8 mouse cellular contexts compared by ENCODE assay signal in the genomic region with DNA sequence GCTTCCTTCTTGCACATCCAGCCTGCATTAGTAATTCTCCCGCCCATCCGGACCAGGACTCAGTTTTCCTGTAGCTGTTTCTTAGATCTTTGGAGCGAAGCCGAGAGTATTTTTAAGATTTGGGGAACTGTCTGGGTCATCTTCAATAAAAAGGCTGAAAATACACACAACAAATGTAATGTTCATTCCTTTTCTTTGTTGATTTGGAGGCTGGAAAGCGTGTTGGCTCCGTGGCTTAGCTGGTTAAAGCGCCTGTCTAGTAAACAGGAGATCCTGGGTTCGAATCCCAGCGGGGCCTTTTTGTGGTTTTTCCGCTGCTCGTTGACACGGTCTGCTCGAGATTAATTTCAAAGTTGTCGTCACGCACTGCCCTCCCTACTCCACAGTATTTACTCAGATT. TPM values are rescaled to one million over a fixed set of nuclear protein-coding genes. Genes with fewer than 3 reads are reported as not detected.
A peak's percentile ranks its signal among the peaks of the same experiment; 100 is the strongest.
DNase-seq lines count a peak whose midpoint lies in the region; ATAC-seq and TF ChIP-seq lines count a peak whose summit lies in the region.

No protein-coding gene starts in this region.

- peak overlapping the region; percentile 61 for H3K4me3 ChIP-seq in embryonic facial prominence, embryonic 14.5 days (ENCODE audit: low read depth, low read length)
- peak overlapping the region; percentile 49 for H3K4me3 ChIP-seq in kidney, embryonic 14.5 days (ENCODE audit: low read length)
- H3K4me3 ChIP-seq in limb, embryonic 14.5 days (replicated peaks; ENCODE audit: low read length) = peak overlapping the region; percentile 48
- H3K4me3 ChIP-seq in midbrain, embryonic 14.5 days (replicated peaks; ENCODE audit: low read depth, low read length) = peak overlapping the region; percentile 53

- H3K36me3 ChIP-seq in embryonic facial prominence, embryonic 14.5 days (ENCODE audit: control insufficient read depth, insufficient read depth, low read length) = no peaks in the 10 kb centered on the region
- no peaks in the 10 kb centered on the region for H3K36me3 ChIP-seq in kidney, embryonic 14.5 days (ENCODE audit: control insufficient read depth, insufficient read depth, low read length)
- no peaks in the 10 kb centered on the region for H3K36me3 ChIP-seq in limb, embryonic 14.5 days (ENCODE audit: control insufficient read depth, insufficient read depth, low read length)
- H3K36me3 ChIP-seq in midbrain, embryonic 14.5 days (ENCODE audit: control insufficient read depth, insufficient read depth, low read length) = no peaks in the 10 kb centered on the region

- DNase-seq in 3134 (ENCODE audit: extremely low read depth, insufficient read length, low spot score) = peak; percentile 62
- peak; percentile 89 for DNase-seq in adrenal gland, postnatal 25 days
- DNase-seq in embryonic facial prominence, embryonic 14.5 days (ENCODE audit: low spot score) = peak; percentile 94
- DNase-seq in heart, adult 8-10 months (ENCODE audit: low spot score) = peak; percentile 94
- DNase-seq in limb, embryonic 14.5 days (ENCODE audit: low spot score) = peak; percentile 95
- peak; percentile 96 for DNase-seq in midbrain, embryonic 14.5 days
- peak; percentile 84 to 89 for DNase-seq in spleen, postnatal 10 days (ENCODE audit: low spot score in 2 of 2)

- ATAC-seq in embryonic facial prominence, embryonic 14.5 days (ENCODE audit: low read depth) = peak; percentile 19; the same call in 1 of the 2 replicates
- ATAC-seq in kidney, embryonic 14.5 days (ENCODE audit: low FRiP score, low TSS enrichment) = 0 out of 2 replicates have a peak, but pooled peaks have one; percentile 20
- no peak; the same call in 1 of the 2 replicates for ATAC-seq in limb, embryonic 14.5 days (ENCODE audit: low FRiP score, low read depth)
- peak; percentile 27; the same call in 1 of the 2 replicates for ATAC-seq in midbrain, embryonic 14.5 days (ENCODE audit: low FRiP score, low TSS enrichment)

- H3K9ac ChIP-seq in embryonic facial prominence, embryonic 14.5 days (ENCODE audit: low read depth, low read length) = peak overlapping the region; percentile 64
- H3K9ac ChIP-seq in kidney, embryonic 14.5 days (ENCODE audit: low read depth, low read length) = peak overlapping the region; percentile 56
- H3K9ac ChIP-seq in limb, embryonic 14.5 days (ENCODE audit: low read depth, low read length, severe bottlenecking) = peak overlapping the region; percentile 51
- H3K9ac ChIP-seq in midbrain, embryonic 14.5 days (replicated peaks; ENCODE audit: low read length) = peak overlapping the region; percentile 50

- no peaks in the 10 kb centered on the region for H3K27me3 ChIP-seq in embryonic facial prominence, embryonic 14.5 days (replicated peaks; ENCODE audit: control insufficient read depth, insufficient read depth, low read length)
- no peaks in the 10 kb centered on the region for H3K27me3 ChIP-seq in kidney, embryonic 14.5 days (ENCODE audit: control insufficient read depth, insufficient read depth, low read length)
- no peaks in the 10 kb centered on the region for H3K27me3 ChIP-seq in limb, embryonic 14.5 days (ENCODE audit: control insufficient read depth, insufficient read depth, low read length)
- no peaks in the 10 kb centered on the region for H3K27me3 ChIP-seq in midbrain, embryonic 14.5 days (ENCODE audit: control insufficient read depth, insufficient read depth, low read length)

- WGBS in embryonic facial prominence, embryonic 14.5 days = under 1% methylated on average over 15 of the region's 15 CpGs
- 0% methylated on average over 15 of the region's 15 CpGs for WGBS in kidney, embryonic 14.5 days
- WGBS in limb, embryonic 14.5 days = 2% methylated on average over 15 of the region's 15 CpGs
- 0% methylated on average over 15 of the region's 15 CpGs for WGBS in midbrain, embryonic 14.5 days

- no peaks in the 10 kb centered on the region for H3K4me1 ChIP-seq in embryonic facial prominence, embryonic 14.5 days (ENCODE audit: control insufficient read depth, insufficient read depth, low read length)
- no peaks in the 10 kb centered on the region for H3K4me1 ChIP-seq in kidney, embryonic 14.5 days (ENCODE audit: control insufficient read depth, insufficient read depth, low read length)
- H3K4me1 ChIP-seq in limb, embryonic 14.5 days (ENCODE audit: control insufficient read depth, insufficient read depth, low read length) = no peaks in the 10 kb centered on the region
- 0 out of 2 replicates have a peak, but pooled peaks cover 5% of the 10 kb centered on the region for H3K4me1 ChIP-seq in midbrain, embryonic 14.5 days (ENCODE audit: control insufficient read depth, insufficient read depth, low read length)

- peak overlapping the region; percentile 69 for H3K27ac ChIP-seq in embryonic facial prominence, embryonic 14.5 days (replicated peaks; ENCODE audit: low read depth, low read length)
- no peak overlapping the region for H3K27ac ChIP-seq in kidney, embryonic 14.5 days (ENCODE audit: low read depth, low read length)
- 0 out of 2 replicates have a peak overlapping the region, but pooled peaks have one; percentile 22 for H3K27ac ChIP-seq in limb, embryonic 14.5 days (replicated peaks; ENCODE audit: low read depth, low read length)
- peak overlapping the region; percentile 72 for H3K27ac ChIP-seq in midbrain, embryonic 14.5 days (replicated peaks; ENCODE audit: low read depth, low read length)

- peak overlapping the region; percentile 77 for H3K4me2 ChIP-seq in embryonic facial prominence, embryonic 14.5 days (ENCODE audit: low read depth, low read length)
- H3K4me2 ChIP-seq in kidney, embryonic 14.5 days (replicated peaks; ENCODE audit: low read depth, low read length) = peak overlapping the region; percentile 61
- peak overlapping the region; percentile 56 for H3K4me2 ChIP-seq in limb, embryonic 14.5 days (replicated peaks; ENCODE audit: low read depth, low read length, severe bottlenecking)
- H3K4me2 ChIP-seq in midbrain, embryonic 14.5 days (ENCODE audit: low read length) = peak overlapping the region; percentile 77

- TF ChIP-seq POLR2A in limb, embryonic 14.5 days (IDR thresholded peaks at IDR 0.05; ENCODE audit: borderline replicate concordance, extremely low read depth, insufficient read depth, insufficient read length) = no peak

- no peaks in the 10 kb centered on the region for H3K9me3 ChIP-seq in embryonic facial prominence, embryonic 14.5 days (ENCODE audit: control insufficient read depth, low read length)
- no peaks in the 10 kb centered on the region for H3K9me3 ChIP-seq in kidney, embryonic 14.5 days (ENCODE audit: control insufficient read depth, low read length)
- H3K9me3 ChIP-seq in limb, embryonic 14.5 days (ENCODE audit: control insufficient read depth, low read length) = no peaks in the 10 kb centered on the region
- no peaks in the 10 kb centered on the region for H3K9me3 ChIP-seq in midbrain, embryonic 14.5 days (ENCODE audit: control insufficient read depth, low read length)

RNA-seq across cellular contexts. Expression of a gene that starts 15.3 kb away (rescaled TPM):
- total RNA-seq in adrenal gland, postnatal 25 days (2021) = not detected in 2 replicates
- 0.18 TPM in 1 of 2 replicates, not detected in the other for polyA plus RNA-seq in embryonic facial prominence, embryonic 14.5 days (2014; fragmentation: Nextera tagmentation; extraction: Ambion mirVana)
- total RNA-seq in heart, adult 8-10 months (2022) = not detected
- polyA plus RNA-seq in kidney, embryonic 14.5 days (2014; fragmentation: Nextera tagmentation; extraction: Ambion mirVana) = 0.09 TPM in 2 replicates
- 0.31 and 0.32 TPM in 2 replicates for polyA plus RNA-seq in limb, embryonic 14.5 days (2012; rRNA removed)
- not detected in 2 replicates for polyA plus RNA-seq in limb, embryonic 14.5 days (2014; fragmentation: Nextera tagmentation; extraction: Ambion mirVana)
- polyA plus RNA-seq in midbrain, embryonic 14.5 days (2014; fragmentation: Nextera tagmentation; extraction: Ambion mirVana) = 0.09 TPM in 1 of 2 replicates, not detected in the other

RNA-seq across cellular contexts. Expression of a gene that starts 26.7 kb away (rescaled TPM):
- total RNA-seq in adrenal gland, postnatal 25 days (2021) = 6.4 and 6.9 TPM in 2 replicates
- polyA plus RNA-seq in embryonic facial prominence, embryonic 14.5 days (2014; fragmentation: Nextera tagmentation; extraction: Ambion mirVana) = 10.3 and 11.6 TPM in 2 replicates
- 1 to 10 TPM; 4.1 to 4.8 (median 4.7) TPM for total RNA-seq in heart, adult 8-10 months (2022)
- 12.5 and 13.5 TPM in 2 replicates for polyA plus RNA-seq in kidney, embryonic 14.5 days (2014; fragmentation: Nextera tagmentation; extraction: Ambion mirVana)
- 6.9 and 9.9 TPM in 2 replicates for polyA plus RNA-seq in limb, embryonic 14.5 days (2012; rRNA removed)
- 12.0 and 12.2 TPM in 2 replicates for polyA plus RNA-seq in limb, embryonic 14.5 days (2014; fragmentation: Nextera tagmentation; extraction: Ambion mirVana)
- 9.3 and 9.9 TPM in 2 replicates for polyA plus RNA-seq in midbrain, embryonic 14.5 days (2014; fragmentation: Nextera tagmentation; extraction: Ambion mirVana)

RNA-seq across cellular contexts. Expression of a gene that starts 38.3 kb away (rescaled TPM):
- not detected in 2 replicates for total RNA-seq in adrenal gland, postnatal 25 days (2021)
- 0.40 and 0.51 TPM in 2 replicates for polyA plus RNA-seq in embryonic facial prominence, embryonic 14.5 days (2014; fragmentation: Nextera tagmentation; extraction: Ambion mirVana)
- total RNA-seq in heart, adult 8-10 months (2022) = not detected
- 0.31 and 0.87 TPM in 2 replicates for polyA plus RNA-seq in kidney, embryonic 14.5 days (2014; fragmentation: Nextera tagmentation; extraction: Ambion mirVana)
- 0.62 and 0.79 TPM in 2 replicates for polyA plus RNA-seq in limb, embryonic 14.5 days (2012; rRNA removed)
- polyA plus RNA-seq in limb, embryonic 14.5 days (2014; fragmentation: Nextera tagmentation; extraction: Ambion mirVana) = 0.89 and 1.2 TPM in 2 replicates
- not detected in 2 replicates for polyA plus RNA-seq in midbrain, embryonic 14.5 days (2014; fragmentation: Nextera tagmentation; extraction: Ambion mirVana)
